Mouse (Mus musculus): ENCODE measurements around the gene Cfap57.
"Not testable (repeated sequence)": the region's sequence is repeated elsewhere in the genome, so short reads cannot be mapped to it uniquely, and the experiment has no call there.

Cfap57 gene

GRCm38 (mm10) chr4:118523976-118524375, 96.6 kb downstream of the Cfap57 start:
- ATAC-seq (ENCODE audit: insufficient number of reproducible peaks, low FRiP score, low TSS enrichment): no peak

GRCm38 (mm10) chr4:118522248-118522647, 98.3 kb downstream of the Cfap57 start:
- no peak for ATAC-seq (ENCODE audit: insufficient number of reproducible peaks, low FRiP score, low TSS enrichment)

- ATAC-seq (ENCODE audit: insufficient number of reproducible peaks, low FRiP score, low TSS enrichment): no peak
Observed at GRCm38 (mm10) chr4:118518208-118518607, 102.4 kb downstream of the Cfap57 start.

GRCm38 (mm10) chr4:118517497-118518146, 103.0 kb downstream of the Cfap57 start:
- ATAC-seq (ENCODE audit: insufficient number of reproducible peaks, low FRiP score, low TSS enrichment): no peak

- ATAC-seq (ENCODE audit: insufficient number of reproducible peaks, low FRiP score, low TSS enrichment): no peak
Observed at GRCm38 (mm10) chr4:118516699-118517496, 103.7 kb downstream of the Cfap57 start.

GRCm38 (mm10) chr4:118509050-118509449, 111.5 kb downstream of the Cfap57 start:
- ATAC-seq (ENCODE audit: insufficient number of reproducible peaks, low FRiP score, low TSS enrichment): no peak

- not testable (repeated sequence) for ATAC-seq (ENCODE audit: insufficient number of reproducible peaks, low FRiP score, low TSS enrichment)
Observed at GRCm38 (mm10) chr4:118507171-118507570, 113.4 kb downstream of the Cfap57 start.

GRCm38 (mm10) chr4:118505551-118505950, 115.0 kb downstream of the Cfap57 start:
- no peak for ATAC-seq (ENCODE audit: insufficient number of reproducible peaks, low FRiP score, low TSS enrichment)
